Mouse (Mus musculus): ENCODE data around the gene Xirp1.

The Xirp1 gene

DNA sequence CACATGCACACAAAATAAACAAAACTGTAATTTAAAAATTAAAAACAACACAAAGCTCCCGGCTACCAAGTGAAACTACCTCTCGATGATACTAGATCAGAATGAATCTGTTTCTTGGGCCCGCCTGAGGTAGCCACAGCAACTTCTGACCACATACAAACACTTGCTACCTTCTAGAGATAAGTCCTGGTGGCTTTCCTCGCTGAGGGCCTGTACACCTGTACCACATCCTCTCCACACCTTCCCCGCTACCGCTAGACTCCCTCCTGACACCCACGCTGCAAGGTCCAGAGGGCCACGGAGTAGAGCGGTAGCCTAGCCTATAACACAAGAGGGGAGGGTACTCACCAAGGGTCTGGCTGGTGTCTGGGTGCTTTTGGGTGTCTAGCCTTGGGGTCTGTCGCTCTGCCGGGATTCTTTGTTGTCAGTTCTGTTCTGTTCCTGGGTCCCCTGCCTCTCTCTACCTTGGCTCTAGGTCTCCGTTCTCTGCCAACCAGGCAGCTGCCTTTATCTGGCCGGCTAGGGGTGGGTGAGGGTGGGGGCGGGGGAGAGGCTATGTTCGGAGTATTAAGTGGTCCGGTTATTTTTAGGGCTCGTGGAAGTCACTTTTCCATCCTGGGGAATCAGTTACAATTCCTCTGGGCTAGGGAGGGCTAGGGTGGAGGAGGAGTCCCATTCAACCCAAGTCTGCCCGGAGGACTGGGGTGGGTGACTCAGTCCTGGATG is at the start of gene Xirp1:
TSS of gene Xirp1 (minus strand) at position 513 of the 726 bp plus-strand sequence.
- DNase-seq (ENCODE audit: low read depth): no peak

GRCm38 (mm10) chr9:120073169-120073568 is 49.8 kb upstream of the Xirp1 start:
- peak; percentile 83 for DNase-seq (ENCODE audit: low read depth)

- DNase-seq (ENCODE audit: low read depth): no peak
These were observed 47.9 kb upstream of the Xirp1 start for GRCm38 (mm10) chr9:120071251-120071650.

DNA sequence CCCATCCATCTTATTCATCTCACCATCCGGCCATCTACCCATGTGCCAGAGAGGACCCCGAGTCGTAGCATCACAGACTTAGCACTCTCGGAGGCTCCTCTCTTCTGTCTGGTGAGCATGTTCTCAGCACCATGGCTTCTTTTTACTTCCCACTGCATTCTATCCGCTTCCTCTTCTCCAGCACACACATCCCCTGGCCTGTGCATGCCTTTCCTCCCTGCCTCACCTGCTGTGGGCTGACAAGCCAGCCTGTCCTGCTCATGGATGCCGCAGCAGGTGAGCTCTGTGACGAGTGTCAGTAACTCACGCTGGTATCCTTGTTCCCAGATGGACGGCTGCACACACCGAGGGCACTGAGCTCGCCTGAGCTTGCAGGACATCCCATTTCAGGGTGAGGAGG is 46.4 kb upstream of the Xirp1 start, which contains the start of gene Cx3cr1:
TSS of gene Cx3cr1 (minus strand) at position 101 of the 400 bp plus-strand sequence.
- no peak for DNase-seq (ENCODE audit: low read depth)

- no peak for DNase-seq (ENCODE audit: low read depth)
These were observed 44.6 kb upstream of the Xirp1 start for GRCm38 (mm10) chr9:120068047-120068446.

- no peak for DNase-seq (ENCODE audit: low read depth)
These were observed 44.2 kb upstream of the Xirp1 start for GRCm38 (mm10) chr9:120067609-120068008.

GRCm38 (mm10) chr9:120064317-120064716 is 40.9 kb upstream of the Xirp1 start:
- DNase-seq (ENCODE audit: low read depth): peak; percentile 20

DNA sequence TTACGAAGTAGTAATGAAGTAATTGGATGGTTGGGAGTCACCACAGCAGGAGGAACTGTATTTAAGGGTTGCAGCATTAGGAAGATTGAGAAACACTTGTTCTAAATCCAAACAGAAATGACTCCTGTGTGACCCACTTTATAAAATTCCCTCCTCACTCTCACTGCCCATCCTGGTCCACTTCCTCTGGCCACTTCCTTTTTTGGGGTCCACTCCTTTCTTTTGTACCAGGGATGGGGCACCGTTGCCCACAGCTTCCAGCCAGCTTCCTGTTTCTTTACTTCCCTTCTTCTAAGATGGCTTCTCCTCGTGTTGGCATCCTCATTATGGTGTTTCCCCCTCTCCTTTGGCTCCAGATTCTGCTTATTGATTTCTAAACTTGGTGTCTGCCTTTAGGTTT is 35.3 kb upstream of the Xirp1 start:
- no peak for DNase-seq (ENCODE audit: low read depth)

DNA sequence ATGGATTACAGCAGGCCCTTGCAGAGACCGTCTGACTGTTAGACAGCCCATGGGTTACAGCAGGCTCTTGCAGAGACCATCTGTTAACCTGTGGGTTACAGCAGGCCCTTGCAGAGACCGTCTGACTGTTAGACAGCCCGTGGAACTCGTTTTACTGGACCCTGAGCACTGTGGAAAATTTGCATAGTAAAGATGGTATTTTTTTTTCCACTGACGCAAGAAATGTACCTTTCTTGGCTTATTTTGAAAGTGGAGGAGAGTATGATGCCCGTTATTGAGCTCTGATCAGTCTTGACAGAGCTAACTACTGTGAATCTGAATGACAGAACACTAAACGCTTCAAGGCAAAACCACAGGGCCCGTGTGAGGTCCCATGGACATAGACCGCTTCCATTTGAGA is 32.8 kb upstream of the Xirp1 start:
- DNase-seq (ENCODE audit: low read depth): no peak

DNA sequence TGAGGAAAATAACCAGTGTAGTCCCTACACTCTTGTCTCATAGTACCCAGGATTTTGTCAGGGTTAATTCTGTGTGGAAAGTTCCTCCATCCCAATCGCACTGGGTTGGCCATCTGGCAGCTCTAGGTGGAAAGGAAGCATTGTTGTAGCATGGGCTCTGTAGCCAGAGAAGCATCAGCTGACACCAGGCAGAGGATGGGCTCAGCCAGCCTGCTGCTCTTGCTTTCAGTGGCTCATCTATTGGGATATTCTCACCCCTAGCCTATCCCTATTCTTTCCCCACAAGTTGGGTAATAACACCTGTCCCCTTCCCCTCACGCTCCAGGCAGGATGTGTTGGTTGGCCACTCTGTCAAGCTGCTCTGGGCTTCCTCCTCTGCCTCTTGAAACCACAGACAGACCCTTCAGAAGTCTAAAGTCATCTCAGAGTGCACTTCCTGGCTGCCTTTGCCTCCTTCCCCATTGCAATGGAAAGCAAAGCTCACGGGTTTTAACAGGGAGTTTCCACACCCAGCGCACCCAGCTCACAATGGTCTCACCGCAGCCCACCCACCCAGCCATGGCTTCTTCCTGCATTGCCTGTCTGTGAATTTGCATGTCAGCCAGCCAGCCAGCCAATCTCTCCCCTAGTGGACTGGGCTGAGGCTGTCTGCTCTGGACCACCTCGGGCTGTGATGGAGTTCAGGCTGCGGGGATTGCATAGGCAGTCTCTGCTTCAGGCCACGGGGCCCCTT is 31.3 kb upstream of the Xirp1 start:
- no peak for DNase-seq (ENCODE audit: low read depth)

DNA sequence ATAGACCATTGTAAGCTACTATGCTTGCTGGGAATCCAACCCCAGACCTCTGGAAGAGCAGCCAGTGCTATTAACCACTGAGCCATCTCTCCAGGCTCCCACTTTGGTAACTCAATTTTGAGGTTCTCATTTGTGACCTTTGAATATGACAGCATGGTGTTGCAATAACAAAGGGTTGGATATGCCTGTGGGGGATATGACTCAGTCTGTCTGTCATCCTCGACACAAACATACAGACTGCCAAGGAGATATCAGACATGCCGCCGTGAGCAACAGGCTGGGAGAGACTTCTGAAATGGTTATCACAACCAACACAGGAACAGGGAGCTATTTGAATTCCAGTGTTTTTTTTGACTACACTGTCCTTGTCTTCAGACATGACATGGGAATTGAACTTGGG is 26.0 kb upstream of the Xirp1 start:
- DNase-seq (ENCODE audit: low read depth): peak; percentile 65

GRCm38 (mm10) chr9:120048495-120048894 is 25.1 kb upstream of the Xirp1 start:
- DNase-seq (ENCODE audit: low read depth): no peak

GRCm38 (mm10) chr9:120043115-120043514 is 19.7 kb upstream of the Xirp1 start:
- DNase-seq (ENCODE audit: low read depth): peak; percentile 60

GRCm38 (mm10) chr9:120037414-120037813 is 14.0 kb upstream of the Xirp1 start:
- DNase-seq (ENCODE audit: low read depth): no peak

DNA sequence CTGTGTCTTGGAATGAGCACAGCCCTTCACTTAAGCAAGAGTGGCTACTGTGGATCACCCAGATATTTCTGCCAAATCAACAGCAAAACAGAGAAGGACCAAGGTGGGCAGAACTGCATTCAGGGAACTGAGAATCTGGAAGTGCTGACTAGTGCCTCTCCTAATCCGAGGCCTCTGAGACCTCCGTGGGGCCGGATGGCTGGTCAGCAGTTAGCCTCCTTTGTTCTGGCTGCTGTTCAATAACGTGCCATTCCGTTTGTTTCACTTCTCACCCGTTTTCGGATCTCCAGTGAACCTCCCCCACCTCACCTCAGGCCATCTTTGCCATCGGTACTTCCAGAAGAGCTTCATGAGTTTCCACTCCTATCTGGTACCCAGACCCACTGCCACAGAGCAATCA is 11.0 kb upstream of the Xirp1 start:
- no peak for DNase-seq (ENCODE audit: low read depth)

GRCm38 (mm10) chr9:120032710-120033109 is 9.3 kb upstream of the Xirp1 start:
- no peak for DNase-seq (ENCODE audit: low read depth)

- DNase-seq (ENCODE audit: low read depth): no peak
These were observed 7.0 kb upstream of the Xirp1 start for GRCm38 (mm10) chr9:120030421-120030820.

- no peak for DNase-seq (ENCODE audit: low read depth)
These were observed 6.5 kb upstream of the Xirp1 start for GRCm38 (mm10) chr9:120029880-120030279.

- DNase-seq (ENCODE audit: low read depth): peak; percentile 86
These were observed 4.2 kb upstream of the Xirp1 start for GRCm38 (mm10) chr9:120027401-120028151.

DNA sequence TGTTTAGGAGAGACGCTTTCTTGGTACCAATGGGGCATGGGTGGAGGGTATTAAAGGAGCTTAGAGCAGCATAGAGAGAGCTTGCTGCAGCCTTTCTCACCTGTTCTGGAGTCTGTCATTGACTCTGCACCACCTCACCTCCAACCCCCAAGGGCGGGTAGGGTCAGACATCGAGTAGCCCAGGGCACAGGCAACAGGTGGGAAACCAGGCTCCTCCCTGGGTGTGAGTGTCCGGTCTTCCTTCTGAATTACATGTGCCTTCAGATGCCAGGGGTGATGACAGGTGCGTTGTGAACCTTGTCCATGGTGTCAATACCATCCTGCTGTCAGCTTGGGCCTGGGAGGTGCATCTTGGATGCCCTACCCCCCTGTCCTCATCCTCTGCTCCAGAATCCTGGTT is 1.2 kb upstream of the Xirp1 start:
- DNase-seq (ENCODE audit: low read depth): no peak

DNA sequence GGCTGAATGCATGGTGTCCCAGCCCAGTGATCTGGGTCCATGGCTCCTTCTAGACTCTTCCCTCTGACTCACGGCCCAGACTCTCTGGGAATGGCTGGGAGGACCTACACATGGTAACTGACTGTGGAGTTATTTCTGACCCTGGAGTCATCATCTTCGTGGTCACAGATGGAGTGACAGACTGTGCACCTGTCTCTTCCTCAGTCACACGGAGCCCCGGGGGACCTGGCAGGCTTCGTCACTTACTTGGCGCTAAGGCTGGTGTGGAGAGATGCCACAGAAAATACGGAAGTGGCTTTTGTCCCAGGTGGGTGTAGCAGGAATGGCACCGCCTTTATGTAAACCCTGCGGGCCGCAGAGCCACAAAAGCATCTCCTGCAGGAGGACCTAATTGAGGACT is 773 bp upstream of the Xirp1 start:
- DNase-seq (ENCODE audit: low read depth): no peak

- DNase-seq (ENCODE audit: low read depth): no peak
These were observed 2.2 kb downstream of the Xirp1 start for GRCm38 (mm10) chr9:120021164-120021563.

Measured in NIH3T3 (cell line).